Mouse (Mus musculus): ENCODE measurements around the gene Timp3. TPM values are rescaled to one million over a fixed set of nuclear protein-coding genes. Genes with fewer than 3 reads are reported as not detected.
A peak's percentile ranks its signal among the peaks of the same experiment; 100 is the strongest.

Gene Timp3
- polyA plus RNA-seq (2015; fragmentation: Nextera tagmentation; extraction: Ambion mirVana) = 114 TPM in 2 replicates

GRCm38 (mm10) chr10:86300293-86301116, at the start of gene Timp3:
Gene Timp3, plus strand, starts transcription at chr10:86300372.
- under 1% methylated on average over 65 of the region's 65 CpGs for WGBS
- Histone ChIP-seq H3K9ac (replicated peaks; ENCODE audit: low read length) (peak within 1 kb of the TSS; percentile 90), H3K27me3 (ENCODE audit: insufficient read depth, low read length) (peaks cover 13% of the 10 kb centered on the region), H3K27ac (ENCODE audit: low read length) (peak within 1 kb of the TSS; percentile 82), H3K9me3 (ENCODE audit: low read length) (no peaks in the 10 kb centered on the region), H3K4me3 (ENCODE audit: low read length) (peak within 1 kb of the TSS; percentile 68), H3K4me2 (replicated peaks; ENCODE audit: low read depth, low read length) (peak within 1 kb of the TSS; percentile 90), H3K36me3 (ENCODE audit: insufficient read depth, low read length) (no peaks in the 10 kb centered on the region), H3K4me1 (ENCODE audit: insufficient read depth, low read length) (peaks cover 38% of the 10 kb centered on the region)
- ATAC-seq (ENCODE audit: low FRiP score, low TSS enrichment) = peak; percentile 94

GRCm38 (mm10) chr10:86256221-86256620, 44.0 kb upstream of the Timp3 start:
- H3K9me3 ChIP-seq (ENCODE audit: low read length) = peaks cover 3% of the 10 kb centered on the region; the same call in 1 of the 2 replicates
- WGBS = 60% methylated on average over 4 of the region's 4 CpGs
- ATAC-seq (ENCODE audit: low FRiP score, low TSS enrichment) = no peak

GRCm38 (mm10) chr10:86257045-86257444, 43.1 kb upstream of the Timp3 start:
- H3K4me3 ChIP-seq (ENCODE audit: low read length) = no peak overlapping the region
- no peak overlapping the region for H3K9ac ChIP-seq (replicated peaks; ENCODE audit: low read length)
- no peaks in the 10 kb centered on the region for H3K36me3 ChIP-seq (ENCODE audit: insufficient read depth, low read length)
- WGBS = 74% methylated on average over 3 of the region's 3 CpGs
- H3K27me3 ChIP-seq (ENCODE audit: insufficient read depth, low read length) = no peaks in the 10 kb centered on the region
- H3K4me2 ChIP-seq (replicated peaks; ENCODE audit: low read depth, low read length) = no peak overlapping the region
- H3K9me3 ChIP-seq (ENCODE audit: low read length) = peaks cover 3% of the 10 kb centered on the region; the same call in 1 of the 2 replicates
- ATAC-seq (ENCODE audit: low FRiP score, low TSS enrichment) = no peak
- H3K4me1 ChIP-seq (ENCODE audit: insufficient read depth, low read length) = no peaks in the 10 kb centered on the region
- H3K27ac ChIP-seq (ENCODE audit: low read length) = no peak overlapping the region

More at GRCm38 (mm10) chr10:86256221-86256620, 44.0 kb upstream of the Timp3 start:
- H3K36me3 ChIP-seq (ENCODE audit: insufficient read depth, low read length) = no peaks in the 10 kb centered on the region
- H3K27ac ChIP-seq (ENCODE audit: low read length) = no peak overlapping the region
- H3K9ac ChIP-seq (replicated peaks; ENCODE audit: low read length) = no peak overlapping the region
- H3K27me3 ChIP-seq (ENCODE audit: insufficient read depth, low read length) = no peaks in the 10 kb centered on the region
- H3K4me2 ChIP-seq (replicated peaks; ENCODE audit: low read depth, low read length) = no peak overlapping the region
- H3K4me1 ChIP-seq (ENCODE audit: insufficient read depth, low read length) = no peaks in the 10 kb centered on the region
- no peak overlapping the region for H3K4me3 ChIP-seq (ENCODE audit: low read length)

- no peaks in the 10 kb centered on the region for H3K36me3 ChIP-seq (ENCODE audit: insufficient read depth, low read length)
- no peak overlapping the region for H3K9ac ChIP-seq (replicated peaks; ENCODE audit: low read length)
- H3K9me3 ChIP-seq (ENCODE audit: low read length) = peaks cover 3% of the 10 kb centered on the region; the same call in 1 of the 2 replicates
- H3K4me2 ChIP-seq (replicated peaks; ENCODE audit: low read depth, low read length) = no peak overlapping the region
- H3K27ac ChIP-seq (ENCODE audit: low read length) = no peak overlapping the region
- ATAC-seq (ENCODE audit: low FRiP score, low TSS enrichment) = no peak
- 58% methylated on average over 4 of the region's 4 CpGs for WGBS
- H3K4me1 ChIP-seq (ENCODE audit: insufficient read depth, low read length) = no peaks in the 10 kb centered on the region
- no peak overlapping the region for H3K4me3 ChIP-seq (ENCODE audit: low read length)
- no peaks in the 10 kb centered on the region for H3K27me3 ChIP-seq (ENCODE audit: insufficient read depth, low read length)
These were observed 42.1 kb upstream of the Timp3 start for GRCm38 (mm10) chr10:86258046-86258445.

- no peaks in the 10 kb centered on the region for H3K36me3 ChIP-seq (ENCODE audit: insufficient read depth, low read length)
- no peaks in the 10 kb centered on the region for H3K4me1 ChIP-seq (ENCODE audit: insufficient read depth, low read length)
- no peak overlapping the region for H3K4me3 ChIP-seq (ENCODE audit: low read length)
- H3K9ac ChIP-seq (replicated peaks; ENCODE audit: low read length) = no peak overlapping the region
- ATAC-seq (ENCODE audit: low FRiP score, low TSS enrichment) = no peak
- H3K9me3 ChIP-seq (ENCODE audit: low read length) = peaks cover 3% of the 10 kb centered on the region; the same call in 1 of the 2 replicates
- no peaks in the 10 kb centered on the region for H3K27me3 ChIP-seq (ENCODE audit: insufficient read depth, low read length)
- 88% methylated on average over 3 of the region's 3 CpGs for WGBS
- no peak overlapping the region for H3K4me2 ChIP-seq (replicated peaks; ENCODE audit: low read depth, low read length)
- H3K27ac ChIP-seq (ENCODE audit: low read length) = no peak overlapping the region
These were observed 41.2 kb upstream of the Timp3 start for GRCm38 (mm10) chr10:86258992-86259391.

- Histone ChIP-seq H3K4me3 (ENCODE audit: low read length) (no peak overlapping the region), H3K9me3 (ENCODE audit: low read length) (peaks cover 3% of the 10 kb centered on the region; the same call in 1 of the 2 replicates), H3K36me3 (ENCODE audit: insufficient read depth, low read length) (no peaks in the 10 kb centered on the region), H3K27ac (ENCODE audit: low read length) (no peak overlapping the region), H3K27me3 (ENCODE audit: insufficient read depth, low read length) (no peaks in the 10 kb centered on the region), H3K9ac (replicated peaks; ENCODE audit: low read length) (no peak overlapping the region), H3K4me2 (replicated peaks; ENCODE audit: low read depth, low read length) (no peak overlapping the region), H3K4me1 (ENCODE audit: insufficient read depth, low read length) (no peaks in the 10 kb centered on the region)
- no peak for ATAC-seq (ENCODE audit: low FRiP score, low TSS enrichment)
- 64% methylated on average over 2 of the region's 2 CpGs for WGBS
These were observed 38.4 kb upstream of the Timp3 start for GRCm38 (mm10) chr10:86261725-86262124.

GRCm38 (mm10) chr10:86264618-86265017, 35.6 kb upstream of the Timp3 start:
- H3K4me1 ChIP-seq (ENCODE audit: insufficient read depth, low read length) = no peaks in the 10 kb centered on the region
- H3K36me3 ChIP-seq (ENCODE audit: insufficient read depth, low read length) = no peaks in the 10 kb centered on the region
- H3K27ac ChIP-seq (ENCODE audit: low read length) = peak overlapping the region; percentile 2; the same call in 1 of the 2 replicates
- no peaks in the 10 kb centered on the region for H3K27me3 ChIP-seq (ENCODE audit: insufficient read depth, low read length)
- ATAC-seq (ENCODE audit: low FRiP score, low TSS enrichment) = peak; percentile 84
- no peak overlapping the region for H3K4me3 ChIP-seq (ENCODE audit: low read length)
- WGBS = 59% methylated on average over 9 of the region's 9 CpGs
- H3K9me3 ChIP-seq (ENCODE audit: low read length) = peaks cover 3% of the 10 kb centered on the region; the same call in 1 of the 2 replicates
- no peak overlapping the region for H3K9ac ChIP-seq (replicated peaks; ENCODE audit: low read length)
- H3K4me2 ChIP-seq (replicated peaks; ENCODE audit: low read depth, low read length) = no peak overlapping the region

- no peaks in the 10 kb centered on the region for H3K27me3 ChIP-seq (ENCODE audit: insufficient read depth, low read length)
- 23% methylated on average over 3 of the region's 3 CpGs for WGBS
- no peak overlapping the region for H3K4me2 ChIP-seq (replicated peaks; ENCODE audit: low read depth, low read length)
- peak overlapping the region; percentile 35; the same call in 1 of the 2 replicates for H3K27ac ChIP-seq (ENCODE audit: low read length)
- peaks cover 12% of the 10 kb centered on the region; the same call in 1 of the 2 replicates for H3K4me1 ChIP-seq (ENCODE audit: insufficient read depth, low read length)
- no peak overlapping the region for H3K4me3 ChIP-seq (ENCODE audit: low read length)
- no peaks in the 10 kb centered on the region for H3K36me3 ChIP-seq (ENCODE audit: insufficient read depth, low read length)
- no peak overlapping the region for H3K9ac ChIP-seq (replicated peaks; ENCODE audit: low read length)
- ATAC-seq (ENCODE audit: low FRiP score, low TSS enrichment) = peak; percentile 64; the same call in 1 of the 2 replicates
- H3K9me3 ChIP-seq (ENCODE audit: low read length) = no peaks in the 10 kb centered on the region
These were observed 29.9 kb upstream of the Timp3 start for GRCm38 (mm10) chr10:86270254-86270653.

GRCm38 (mm10) chr10:86272826-86273225, 27.3 kb upstream of the Timp3 start:
- no peak overlapping the region for H3K4me3 ChIP-seq (ENCODE audit: low read length)
- 74% methylated on average over 3 of the region's 3 CpGs for WGBS

More at GRCm38 (mm10) chr10:86272826-86273225, 27.3 kb upstream of the Timp3 start:
- no peak overlapping the region for H3K4me2 ChIP-seq (replicated peaks; ENCODE audit: low read depth, low read length)
- peaks cover 12% of the 10 kb centered on the region; the same call in 1 of the 2 replicates for H3K4me1 ChIP-seq (ENCODE audit: insufficient read depth, low read length)
- H3K27ac ChIP-seq (ENCODE audit: low read length) = peak overlapping the region; percentile 55
- H3K27me3 ChIP-seq (ENCODE audit: insufficient read depth, low read length) = no peaks in the 10 kb centered on the region
- ATAC-seq (ENCODE audit: low FRiP score, low TSS enrichment) = peak; percentile 49; the same call in 1 of the 2 replicates
- no peaks in the 10 kb centered on the region for H3K36me3 ChIP-seq (ENCODE audit: insufficient read depth, low read length)
- H3K9me3 ChIP-seq (ENCODE audit: low read length) = no peaks in the 10 kb centered on the region
- no peak overlapping the region for H3K9ac ChIP-seq (replicated peaks; ENCODE audit: low read length)
